Mouse (Mus musculus): Measurements from ENCODE around the gene Smagp.

GRCm38 (mm10) chr15:100622164-100622563 lies 14.6 kb downstream of the Smagp start:
- TF ChIP-seq CTCF (conservative IDR thresholded peaks at IDR 0.05; ENCODE audit: low read length) (no peak), NANOG (IDR thresholded peaks at IDR 0.05; ENCODE audit: borderline replicate concordance, low read length) (no peak)
